Mouse (Mus musculus) heart, postnatal 0 days (tissue): ENCODE results near the gene Brsk1. TPM values are rescaled to one million over a fixed set of nuclear protein-coding genes. Genes with fewer than 3 reads are reported as not detected.

Experiments used
- ATAC-seq: fragments of 200-750 bp; cut with Nextera tagmentation; 2 replicates; pipeline ENCODE4 v1.8.0; 2017; ENCODE audit warnings: low read depth, moderate number of reproducible peaks, moderate library complexity; ENCODE audit not compliant: insufficient read depth
- DNase-seq: peaks from one replicate; pipeline ENCODE4 v3.0.0-alpha.2; 2016; ENCODE audit warnings: low spot score
- H3K27ac ChIP-seq: fragments of 300-500 bp; sonication (generic); 2 replicates; pipeline ENCODE4 v1.5.1; 2014; ENCODE audit warnings: low read depth, mild to moderate bottlenecking
- H3K27me3 ChIP-seq: fragments of 300-500 bp; sonication (generic); 2 replicates; pipeline ENCODE4 v1.6.1; 2014; ENCODE audit warnings: low read length, mixed read lengths; ENCODE audit not compliant: control insufficient read depth, insufficient read depth
- H3K36me3 ChIP-seq: fragments of 300-500 bp; sonication (generic); replicated peaks from 2 replicates; pipeline ENCODE4 v1.6.1; 2014; ENCODE audit warnings: low read length, mixed read lengths; ENCODE audit not compliant: control insufficient read depth, insufficient read depth
- H3K4me1 ChIP-seq: fragments of 300-500 bp; sonication (generic); 2 replicates; pipeline ENCODE4 v1.6.1; 2014; ENCODE audit warnings: antibody characterized with exemption; ENCODE audit not compliant: control insufficient read depth, insufficient read depth
- H3K4me2 ChIP-seq: fragments of 300-500 bp; sonication (generic); 2 replicates; pipeline ENCODE4 v1.6.1; 2014; ENCODE audit warnings: low read depth, mild to moderate bottlenecking, low read length, moderate library complexity
- H3K4me3 ChIP-seq: fragments of 300-500 bp; sonication (generic); 2 replicates; pipeline ENCODE4 v1.5.1; 2014; ENCODE audit warnings: low read depth, low read length
- H3K9ac ChIP-seq: fragments of 300-500 bp; sonication (generic); replicated peaks from 2 replicates; pipeline ENCODE4 v1.6.1; 2014; ENCODE audit warnings: low read depth, low read length, mixed read lengths
- H3K9me3 ChIP-seq: fragments of 300-500 bp; sonication (generic); replicated peaks from 2 replicates; pipeline ENCODE4 v1.6.1; 2016; ENCODE audit warnings: low read length; ENCODE audit not compliant: control insufficient read depth
- CTCF ChIP-seq: IDR thresholded peaks from 2 replicates; pipeline ENCODE4 v1.5.1; 2016; ENCODE audit warnings: antibody characterized with exemption, control low read depth, low read depth
- EP300 ChIP-seq: IDR thresholded peaks from 2 replicates; pipeline ENCODE4 v1.6.1; 2016; ENCODE audit warnings: antibody characterized with exemption, low read depth
- WGBS: fragments of 180-500 bp; shearing (Covaris S2); extraction: QIAGEN DNeasy Blood & Tissue Kit; methylation state at CpG from one replicate; pipeline ENCODE4 v1.1.7; 2014; 5-methylcytosine and 5-hydroxymethylcytosine counted together
- polyA plus RNA-seq: library from polyadenylated mRNA; unstranded; fragments of >200 nt; fragmentation: Nextera tagmentation; extraction: Ambion mirVana; gene quantifications from 2 replicates; pipeline ENCODE4 v1.2.1, GENCODE M21; 2015
- total RNA-seq: library from RNA; depleted of rRNA; stranded (reverse); fragments of >200 nt; gene quantifications from 2 replicates; pipeline ENCODE4 v1.2.3, GENCODE M21; 2014; ENCODE audit warnings: low replicate concordance; rRNA removed

Brsk1 gene
- total and polyA plus RNA-seq, 2 experiments from 2014 or later = 0.36 to 10.9 TPM

DNA sequence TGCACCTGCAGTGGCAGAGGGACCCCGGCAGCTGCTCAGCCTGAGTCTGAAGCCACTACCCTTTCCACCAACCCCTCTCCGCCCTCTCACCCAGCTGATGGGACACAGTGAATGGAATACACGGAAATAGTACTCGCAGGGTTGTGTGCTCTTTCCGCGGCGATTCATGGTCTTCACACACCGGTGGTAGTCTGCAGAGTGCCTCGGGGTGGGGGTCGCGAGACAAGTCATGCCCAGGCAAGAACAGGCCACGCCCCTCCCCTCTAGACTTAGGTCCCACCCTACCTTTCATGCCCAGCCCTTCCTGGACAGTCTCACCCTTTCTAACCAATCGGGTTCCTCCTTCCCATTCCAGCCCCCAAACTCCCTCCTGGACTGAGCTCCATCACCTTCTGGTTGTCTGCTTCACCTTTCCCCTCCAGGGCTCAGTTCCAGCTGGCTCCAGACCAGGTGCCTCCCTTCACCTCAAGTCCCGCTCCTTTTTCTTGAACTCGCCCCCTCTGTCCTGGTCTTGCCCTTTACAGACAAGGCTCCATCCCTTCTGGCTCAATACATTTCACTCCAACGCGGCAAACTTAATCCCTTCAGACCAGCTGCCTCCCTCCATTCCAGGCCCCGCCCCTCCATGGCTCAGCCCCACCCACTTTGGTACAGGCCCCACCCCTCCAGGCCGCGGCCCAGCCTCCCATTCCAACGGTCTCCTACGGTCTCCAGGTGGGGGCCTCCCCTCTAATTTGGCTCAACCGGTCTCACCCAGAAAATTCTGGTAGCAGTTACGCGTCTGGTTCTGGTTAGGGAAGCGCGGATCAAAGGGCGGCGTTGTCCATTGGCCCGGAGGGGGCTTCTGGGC is 61.8 kb downstream of the Brsk1 start:
- 2% methylated on average over 30 of the region's 30 CpGs for WGBS
- DNase-seq (peak; percentile 21), ATAC-seq (peak; percentile 75)
- H3K9me3 ChIP-seq = no peaks in the 10 kb centered on the region
- H3K27ac ChIP-seq = no peak overlapping the region
- H3K4me2 ChIP-seq = peak overlapping the region; percentile 58
- TF ChIP-seq EP300 (no peak), CTCF (no peak)
- H3K27me3 ChIP-seq = no peaks in the 10 kb centered on the region
- peak overlapping the region; percentile 25; the same call in 1 of the 2 replicates for H3K9ac ChIP-seq
- peaks cover 13% of the 10 kb centered on the region for H3K4me1 ChIP-seq
- H3K4me3 ChIP-seq = peak overlapping the region; percentile 40
- H3K36me3 ChIP-seq = 0 out of 2 replicates have a peak, but pooled peaks cover 1% of the 10 kb centered on the region

- Histone ChIP-seq H3K27ac (no peak within 1 kb of the TSS), H3K9me3 (no peaks in the 10 kb centered on the region), H3K27me3 (no peaks in the 10 kb centered on the region), H3K36me3 (no peaks in the 10 kb centered on the region), H3K4me2 (peak within 1 kb of the TSS; percentile 58), H3K4me1 (peaks cover 13% of the 10 kb centered on the region), H3K9ac (peak within 1 kb of the TSS; percentile 25; the same call in 1 of the 2 replicates), H3K4me3 (peak within 1 kb of the TSS; percentile 40)
- TF ChIP-seq CTCF (no peak), EP300 (no peak)
- DNase-seq = peak; percentile 73
- WGBS = 3% methylated on average over 24 of the region's 24 CpGs
- peak; percentile 86 for ATAC-seq
Measured at GRCm38 (mm10) chr7:4752821-4753570, 62.6 kb downstream of the Brsk1 start, which contains the start of gene Cox6b2. Cox6b2 (minus strand) TSS chr7:4753094.

- Histone ChIP-seq H3K9me3 (no peaks in the 10 kb centered on the region), H3K9ac (no peak overlapping the region), H3K27ac (no peak overlapping the region), H3K4me1 (no peaks in the 10 kb centered on the region), H3K4me3 (no peak overlapping the region), H3K36me3 (no peaks in the 10 kb centered on the region), H3K4me2 (no peak overlapping the region), H3K27me3 (no peaks in the 10 kb centered on the region)
- WGBS = 43% methylated on average over 1 of the region's 1 CpGs
- TF ChIP-seq CTCF (no peak), EP300 (no peak)
- ATAC-seq (no peak), DNase-seq (no peak)
Measured at GRCm38 (mm10) chr7:4759670-4760069, 69.3 kb downstream of the Brsk1 start.

DNA sequence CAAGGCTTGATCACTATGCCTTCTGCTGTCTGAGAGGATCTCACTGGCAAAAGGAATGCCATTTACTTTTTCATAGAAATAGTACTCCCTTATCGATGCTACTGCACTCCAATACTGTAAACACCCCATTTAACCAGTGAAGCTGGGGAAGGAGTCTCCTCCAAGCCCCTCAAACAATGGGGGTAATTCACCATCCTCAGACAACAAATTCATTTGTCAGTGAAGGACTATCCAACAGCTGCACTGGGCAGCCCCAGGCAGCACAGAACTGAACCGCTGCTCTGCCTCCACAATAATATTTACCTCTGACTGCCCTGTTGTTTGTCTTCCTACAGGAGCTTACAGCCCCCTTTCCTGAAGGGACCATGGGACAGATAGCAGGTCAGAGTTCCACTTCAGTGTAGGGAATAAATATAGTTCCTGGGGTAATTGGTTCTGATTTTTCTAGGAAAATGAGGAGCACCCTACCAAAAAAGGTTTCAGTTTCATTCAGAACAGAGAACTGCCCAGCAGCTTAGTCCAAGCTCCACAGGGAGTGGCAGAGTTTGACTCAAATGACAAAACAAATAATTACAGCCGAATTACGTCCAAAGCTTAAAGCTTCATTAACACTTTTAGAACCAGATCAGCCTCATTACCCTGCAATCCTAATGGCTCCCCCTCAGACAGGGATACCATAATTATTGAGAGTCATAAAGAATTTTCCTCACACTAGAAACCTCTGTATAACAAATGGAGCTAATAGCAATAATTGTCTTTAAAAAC is 74.7 kb downstream of the Brsk1 start:
- Histone ChIP-seq H3K4me3 (no peak overlapping the region), H3K36me3 (no peaks in the 10 kb centered on the region), H3K9me3 (no peaks in the 10 kb centered on the region), H3K27me3 (0 out of 2 replicates have a peak, but pooled peaks cover 4% of the 10 kb centered on the region), H3K9ac (no peak overlapping the region), H3K4me2 (no peak overlapping the region), H3K4me1 (no peaks in the 10 kb centered on the region), H3K27ac (no peak overlapping the region)
- DNase-seq = no peak
- no peak for TF ChIP-seq CTCF
- TF ChIP-seq EP300 = no peak
- WGBS = 28% methylated on average over 4 of the region's 4 CpGs
- ATAC-seq = no peak

Other genes with a start within 250 kb of the Brsk1 start
- 19.4 and 70.3 TPM in 2 replicates for gene Rdh13, start 245.0 kb upstream of the Brsk1 start, total RNA-seq
- gene Rdh13, start 245.0 kb upstream of the Brsk1 start, polyA plus RNA-seq = 24.9 and 28.0 TPM in 2 replicates
- gene Eps8l1, start 229.9 kb upstream of the Brsk1 start, total RNA-seq = 0.88 and 6.1 TPM in 2 replicates
- gene Eps8l1, start 229.9 kb upstream of the Brsk1 start, polyA plus RNA-seq = 1.00 and 4.0 TPM in 2 replicates
- gene Ppp1r12c, start 188.9 kb upstream of the Brsk1 start, total RNA-seq = 89.1 and 105 TPM in 2 replicates
- 22.5 and 24.2 TPM in 2 replicates for gene Ppp1r12c, start 188.9 kb upstream of the Brsk1 start, polyA plus RNA-seq
- 27.4 and 28.3 TPM in 2 replicates for gene Tnnt1, start 174.2 kb upstream of the Brsk1 start, total RNA-seq
- 93.7 and 106 TPM in 2 replicates for gene Tnnt1, start 174.2 kb upstream of the Brsk1 start, polyA plus RNA-seq
- 4,764 and 5,473 TPM in 2 replicates for gene Tnni3, start 166.4 kb upstream of the Brsk1 start, total RNA-seq
- 8,811 and 8,917 TPM in 2 replicates for gene Tnni3, start 166.4 kb upstream of the Brsk1 start, polyA plus RNA-seq
- 0.11 and 2.6 TPM in 2 replicates for gene Dnaaf3, start 158.2 kb upstream of the Brsk1 start, total RNA-seq
- 0.60 and 0.63 TPM in 2 replicates for gene Dnaaf3, start 158.2 kb upstream of the Brsk1 start, polyA plus RNA-seq
- gene Syt5, start 143.1 kb upstream of the Brsk1 start, total RNA-seq = 0.23 and 1.4 TPM in 2 replicates
- 0.70 and 0.92 TPM in 2 replicates for gene Syt5, start 143.1 kb upstream of the Brsk1 start, polyA plus RNA-seq
- not detected in 2 replicates for gene Ptprh, start 86.6 kb upstream of the Brsk1 start, total RNA-seq
- not detected in 2 replicates for gene Ptprh, start 86.6 kb upstream of the Brsk1 start, polyA plus RNA-seq
- gene Tmem86b, start 59.2 kb upstream of the Brsk1 start, total RNA-seq = 4.8 and 11.5 TPM in 2 replicates
- gene Tmem86b, start 59.2 kb upstream of the Brsk1 start, polyA plus RNA-seq = 0.33 and 0.82 TPM in 2 replicates
- gene Ppp6r1, start 31.6 kb upstream of the Brsk1 start, total RNA-seq = 101 and 146 TPM in 2 replicates
- 4.9 and 5.7 TPM in 2 replicates for gene Ppp6r1, start 31.6 kb upstream of the Brsk1 start, polyA plus RNA-seq
- 138 and 156 TPM in 2 replicates for gene Hspbp1, start 5.5 kb upstream of the Brsk1 start, total RNA-seq
- 69.8 and 72.9 TPM in 2 replicates for gene Hspbp1, start 5.5 kb upstream of the Brsk1 start, polyA plus RNA-seq
- gene Tmem150b, start 34.6 kb downstream of the Brsk1 start, total RNA-seq = 0.23 TPM in 1 of 2 replicates, not detected in the other
- not detected in 2 replicates for gene Tmem150b, start 34.6 kb downstream of the Brsk1 start, polyA plus RNA-seq
- gene Kmt5c, start 49.5 kb downstream of the Brsk1 start, total RNA-seq = 59.1 and 62.9 TPM in 2 replicates
- 38.3 and 42.9 TPM in 2 replicates for gene Kmt5c, start 49.5 kb downstream of the Brsk1 start, polyA plus RNA-seq
- gene Cox6b2, start 62.5 kb downstream of the Brsk1 start, total RNA-seq = 20.8 TPM in 1 of 2 replicates, not detected in the other
- 27.1 and 27.8 TPM in 2 replicates for gene Cox6b2, start 62.5 kb downstream of the Brsk1 start, polyA plus RNA-seq
- gene Fam71e2, start 80.7 kb downstream of the Brsk1 start, total RNA-seq = not detected in 2 replicates
- gene Fam71e2, start 80.7 kb downstream of the Brsk1 start, polyA plus RNA-seq = not detected in 2 replicates
- not detected in 2 replicates for gene Il11, start 92.3 kb downstream of the Brsk1 start, total RNA-seq
- gene Il11, start 92.3 kb downstream of the Brsk1 start, polyA plus RNA-seq = not detected in 2 replicates
- gene Tmem190, start 92.3 kb downstream of the Brsk1 start, total RNA-seq = not detected in 2 replicates
- gene Tmem190, start 92.3 kb downstream of the Brsk1 start, polyA plus RNA-seq = not detected in 2 replicates
- 2.2 and 21.0 TPM in 2 replicates for gene Tmem238, start 99.1 kb downstream of the Brsk1 start, total RNA-seq
- gene Tmem238, start 99.1 kb downstream of the Brsk1 start, polyA plus RNA-seq = 8.0 and 8.6 TPM in 2 replicates
- 141 and 173 TPM in 2 replicates for gene Rpl28, start 102.3 kb downstream of the Brsk1 start, total RNA-seq
- 259 and 269 TPM in 2 replicates for gene Rpl28, start 102.3 kb downstream of the Brsk1 start, polyA plus RNA-seq
- gene Ube2s, start 122.0 kb downstream of the Brsk1 start, total RNA-seq = 440 and 486 TPM in 2 replicates
- gene Ube2s, start 122.0 kb downstream of the Brsk1 start, polyA plus RNA-seq = 156 and 174 TPM in 2 replicates
- 0.23 TPM in 1 of 2 replicates, not detected in the other for gene Shisa7, start 154.1 kb downstream of the Brsk1 start, total RNA-seq
- gene Shisa7, start 154.1 kb downstream of the Brsk1 start, polyA plus RNA-seq = not detected in 2 replicates
- 1.4 and 20.0 TPM in 2 replicates for gene Isoc2b, start 179.7 kb downstream of the Brsk1 start, total RNA-seq
- 4.5 and 6.5 TPM in 2 replicates for gene Isoc2b, start 179.7 kb downstream of the Brsk1 start, polyA plus RNA-seq
- 15.2 and 25.6 TPM in 2 replicates for gene Isoc2a, start 186.5 kb downstream of the Brsk1 start, total RNA-seq
- gene Isoc2a, start 186.5 kb downstream of the Brsk1 start, polyA plus RNA-seq = 1.4 and 1.6 TPM in 2 replicates
- gene Gm36210, start 215.9 kb downstream of the Brsk1 start, total RNA-seq = 0.88 TPM in 1 of 2 replicates, not detected in the other
- gene Gm36210, start 215.9 kb downstream of the Brsk1 start, polyA plus RNA-seq = 0.08 and 0.12 TPM in 2 replicates
- 8.9 and 13.1 TPM in 2 replicates for gene Zfp628, start 224.6 kb downstream of the Brsk1 start, total RNA-seq
- 1.7 and 1.9 TPM in 2 replicates for gene Zfp628, start 224.6 kb downstream of the Brsk1 start, polyA plus RNA-seq
- 2.0 and 4.2 TPM in 2 replicates for gene Nat14, start 231.4 kb downstream of the Brsk1 start, total RNA-seq
- gene Nat14, start 231.4 kb downstream of the Brsk1 start, polyA plus RNA-seq = 2.8 and 3.6 TPM in 2 replicates
- gene Ssc5d, start 235.2 kb downstream of the Brsk1 start, total RNA-seq = 3.5 and 5.0 TPM in 2 replicates
- gene Ssc5d, start 235.2 kb downstream of the Brsk1 start, polyA plus RNA-seq = 1.1 and 1.2 TPM in 2 replicates